Mouse (Mus musculus): ENCODE results near the gene Cylc1.

Gene Cylc1

DNA sequence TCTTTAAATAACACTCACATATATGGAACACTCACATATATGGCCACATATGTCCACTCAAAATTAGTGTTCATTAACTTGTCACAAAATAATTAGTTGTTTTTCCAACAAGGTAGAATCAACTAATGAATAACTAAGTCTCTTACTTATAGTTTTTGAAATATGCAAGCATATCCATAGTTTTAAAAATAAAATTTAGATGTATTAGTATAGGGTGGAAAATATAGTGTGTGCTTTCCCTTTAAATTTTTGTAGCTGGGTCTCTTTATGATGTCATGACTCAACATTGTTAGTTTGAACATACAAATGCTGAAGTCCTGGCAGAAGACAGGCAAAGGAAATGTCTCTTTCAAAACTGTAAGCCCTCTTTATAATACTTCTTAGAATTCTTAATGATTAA is at the start of gene Cylc1:
TSS of gene Cylc1 (plus strand) at position 301 of the 400 bp plus-strand sequence.
- no peak for DNase-seq (ENCODE audit: low spot score in 2 of 2)

- DNase-seq (ENCODE audit: low spot score in 2 of 2) = no peak
These were observed 31.5 kb upstream of the Cylc1 start for GRCm38 (mm10) chrX:111078680-111079079.

DNA sequence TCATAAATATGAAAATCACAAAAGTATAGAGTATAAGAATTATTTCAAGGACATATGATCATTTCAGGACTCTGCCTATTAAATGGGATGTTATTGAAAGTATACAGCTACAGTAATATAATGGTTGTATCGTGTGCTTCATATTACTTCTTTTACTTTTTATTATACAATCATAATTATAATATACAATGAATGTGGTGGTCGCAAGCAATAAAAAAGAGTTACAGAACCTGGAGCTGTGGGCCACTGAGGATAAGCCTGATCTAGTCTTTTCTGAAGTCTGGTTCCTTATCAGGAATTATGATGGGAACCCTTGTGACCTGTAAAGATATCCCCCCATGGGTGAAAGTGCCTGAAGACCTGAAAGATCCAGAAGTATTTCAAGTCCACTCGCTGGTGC is 57.8 kb downstream of the Cylc1 start, which contains the start of gene Gm10112:
TSS of gene Gm10112 (plus strand) at position 301 of the 400 bp plus-strand sequence.
- DNase-seq (ENCODE audit: low spot score in 2 of 2) = no peak
